Mouse (Mus musculus) heart, postnatal 0 days (tissue): ENCODE data around the gene Htatip2.

Source experiments
- CTCF ChIP-seq: IDR thresholded peaks from 2 replicates; pipeline ENCODE4 v1.5.1; 2016; ENCODE audit warnings: antibody characterized with exemption, control low read depth, low read depth
- EP300 ChIP-seq: IDR thresholded peaks from 2 replicates; pipeline ENCODE4 v1.6.1; 2016; ENCODE audit warnings: antibody characterized with exemption, low read depth

- TF ChIP-seq EP300, result no peak
- TF ChIP-seq CTCF, result no peak
Observed at GRCm38 (mm10) chr7:49774396-49774795, 15.5 kb downstream of the Htatip2 start.
